Mouse (Mus musculus): Measurements from ENCODE around the gene Skida1.

- TF ChIP-seq EP300 (IDR thresholded peaks at IDR 0.05), result no peak
- TF ChIP-seq CTCF (IDR thresholded peaks at IDR 0.05), result no peak
Measured at GRCm38 (mm10) chr2:18049279-18049821, 499 bp upstream of the Skida1 start.
